Mouse (Mus musculus): ENCODE results near the gene Sucla2.
"Not testable (repeated sequence)": the region's sequence is repeated elsewhere in the genome, so short reads cannot be mapped to it uniquely, and the experiment has no call there.

The Sucla2 gene

DNA sequence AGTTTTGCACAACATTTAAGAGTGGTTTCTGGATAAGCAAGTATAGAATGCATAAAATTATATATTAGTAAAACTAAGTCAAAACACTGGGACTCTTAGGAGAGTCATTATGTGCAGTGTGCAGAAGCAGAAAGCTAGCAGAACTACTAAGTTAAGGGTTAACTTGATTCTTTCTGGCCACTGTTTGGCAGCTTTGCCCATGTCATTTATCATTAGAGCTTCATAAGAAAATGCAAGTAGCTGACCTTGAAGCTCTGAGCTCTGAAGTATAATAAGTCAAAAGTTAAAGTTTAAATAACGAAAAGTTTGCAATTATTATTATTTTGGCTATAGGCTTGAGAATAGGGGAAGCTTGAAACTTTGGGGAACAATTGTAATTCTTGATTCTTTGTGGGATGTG lies 89.8 kb downstream of the Sucla2 start:
- not testable (repeated sequence) for DNase-seq

DNA sequence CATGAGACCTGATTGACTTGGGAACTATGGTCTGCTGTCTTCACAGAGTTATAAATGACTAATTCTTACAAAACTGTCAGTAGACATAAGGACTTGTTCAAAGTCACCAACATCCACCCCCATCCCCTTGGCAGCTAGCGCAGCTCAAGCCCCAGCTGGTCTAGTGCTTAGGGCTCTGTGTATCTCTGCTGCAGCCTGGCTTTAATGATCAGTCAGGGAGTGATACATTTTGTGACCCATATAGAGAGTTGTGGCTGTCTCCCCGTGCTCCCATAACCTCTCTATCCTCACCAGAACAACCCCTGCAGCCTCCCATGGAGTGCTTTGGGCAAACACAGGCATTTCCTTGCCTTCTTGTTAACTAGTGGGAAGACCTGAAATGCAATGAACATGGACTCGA lies 95.8 kb downstream of the Sucla2 start:
- DNase-seq = no peak

DNA sequence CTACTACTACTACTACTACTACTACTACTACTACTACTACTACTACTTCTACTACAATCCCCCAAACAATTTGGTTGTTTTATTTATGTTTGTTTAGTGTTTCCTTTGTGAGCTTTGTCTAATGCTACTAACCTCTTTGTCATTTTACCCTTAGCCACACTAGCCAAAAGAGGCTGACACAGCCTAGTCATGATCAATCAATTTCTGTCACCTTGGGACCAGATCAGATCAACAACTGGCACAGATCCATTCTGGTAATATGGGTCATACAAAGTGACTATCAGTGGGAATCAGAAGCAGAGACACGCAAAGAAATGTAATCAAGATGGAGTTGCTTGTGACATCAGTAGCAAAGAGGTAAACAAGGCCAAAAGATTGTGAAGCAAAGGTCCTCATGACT lies 97.9 kb downstream of the Sucla2 start:
- no peak for DNase-seq

DNA sequence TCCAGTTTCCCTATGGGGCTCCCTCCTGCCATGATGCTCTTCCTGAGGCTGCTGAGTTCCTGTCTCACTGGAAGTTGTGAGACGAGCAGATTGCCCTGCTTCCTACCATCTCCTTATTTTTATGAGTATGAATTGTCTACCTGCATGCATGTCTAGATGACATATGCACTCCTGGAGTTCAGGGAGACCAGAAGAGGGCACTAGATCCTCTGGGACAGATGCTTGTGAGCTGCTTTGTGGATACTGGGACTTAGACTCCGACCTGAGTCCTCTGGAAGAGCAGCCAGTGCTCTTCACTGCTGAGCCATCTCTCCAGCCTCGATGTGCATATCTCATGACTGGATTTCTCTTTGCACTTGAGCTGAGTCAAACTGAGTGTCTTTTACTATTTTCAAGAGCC lies 100.3 kb downstream of the Sucla2 start:
- no peak for DNase-seq

DNA sequence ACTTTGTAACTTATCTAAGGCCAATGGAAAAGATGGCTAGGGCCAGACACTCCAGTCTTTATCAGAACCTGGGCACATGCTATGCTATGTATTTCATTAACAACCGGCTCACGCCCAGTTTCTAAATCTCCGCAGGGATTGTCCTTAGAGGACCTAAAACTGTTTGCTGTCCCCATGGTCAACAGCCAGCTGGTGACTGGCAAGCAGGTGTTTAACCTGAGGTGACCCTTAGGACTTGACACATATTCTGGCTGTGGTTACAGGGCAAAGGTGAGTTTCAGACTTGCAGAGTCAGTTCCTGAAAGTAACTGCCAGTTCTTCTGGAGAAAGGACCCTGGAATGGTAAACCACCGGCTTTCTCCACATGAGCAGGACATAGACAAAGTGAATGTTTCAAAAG lies 106.4 kb downstream of the Sucla2 start:
- no peak for DNase-seq

DNA sequence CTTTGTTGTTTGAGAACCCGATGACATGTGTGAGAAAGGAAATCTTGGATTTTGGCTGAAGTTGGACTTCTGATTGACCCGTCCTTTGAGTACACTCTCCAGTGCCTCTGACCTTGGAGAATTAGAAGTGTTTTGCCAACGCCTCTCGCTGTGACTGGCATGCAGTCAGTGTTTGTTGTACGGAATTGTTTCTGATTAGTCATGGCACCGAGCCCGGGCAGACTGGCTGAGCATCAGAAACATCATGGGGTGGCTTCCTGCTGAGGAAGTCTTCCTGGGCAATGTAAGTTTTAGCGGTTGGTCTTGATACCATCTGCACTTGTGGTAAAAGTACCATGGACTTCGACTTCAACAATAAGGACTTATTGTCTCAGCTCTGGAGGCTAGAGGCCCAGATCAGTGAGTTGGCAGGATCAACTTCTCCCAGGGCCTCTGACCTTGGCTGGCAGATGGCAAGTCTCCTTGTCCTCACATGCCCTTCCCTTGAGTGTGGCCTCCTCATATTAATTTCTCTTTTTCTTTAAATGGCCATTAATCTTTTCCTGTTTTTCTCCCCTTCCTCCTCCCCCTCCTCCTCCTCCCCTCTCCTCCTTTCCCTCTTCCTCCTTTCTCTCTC lies 107.6 kb downstream of the Sucla2 start:
- peak; percentile 64 for DNase-seq

DNA sequence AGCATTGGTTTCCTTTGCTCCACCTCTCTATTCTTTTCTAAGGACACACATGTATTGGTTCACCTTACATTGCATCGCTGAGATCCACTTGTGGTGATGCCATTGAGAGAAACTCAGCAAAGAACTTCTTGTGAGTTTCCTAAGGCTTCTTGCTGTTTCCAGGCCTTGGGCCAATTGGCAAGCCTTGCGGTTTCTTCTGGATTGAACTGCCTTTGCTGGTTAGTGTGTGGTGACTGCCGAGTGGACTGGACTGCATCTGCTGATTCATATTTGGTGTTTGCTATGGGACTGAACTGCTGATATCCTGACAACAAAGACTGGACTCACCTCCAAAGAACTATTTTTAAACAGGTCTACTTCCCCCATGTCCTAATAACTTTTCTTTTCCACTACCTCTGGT lies 109.2 kb downstream of the Sucla2 start:
- DNase-seq = no peak

DNA sequence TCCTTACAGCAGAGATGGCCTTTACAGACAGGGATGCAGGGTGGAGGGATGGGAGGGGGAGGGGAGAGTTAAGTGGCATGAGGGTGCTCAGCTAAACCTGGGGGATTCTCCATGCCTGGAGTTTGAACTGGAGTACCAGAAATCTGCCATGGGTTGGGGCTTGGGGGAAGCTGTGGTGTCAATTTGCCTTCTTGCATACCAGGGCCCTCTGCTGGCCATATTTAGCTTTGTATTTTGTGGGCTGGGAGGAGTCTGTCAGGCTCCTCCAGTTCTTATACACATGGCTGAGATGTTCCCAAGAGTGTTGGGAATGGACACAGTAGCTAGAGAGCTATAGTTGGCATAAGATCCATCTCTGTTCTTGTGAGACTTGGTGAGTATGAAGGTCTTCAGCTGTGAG lies 112.3 kb downstream of the Sucla2 start:
- no peak for DNase-seq
